Mouse (Mus musculus): ENCODE measurements at regions not wholly inside any gene's neighbourhood (a gene's known extent, or its start where the extent isn't known, plus 50 kb on each side); places are given as distances from the start of the nearest gene placed in this dataset.

- TF ChIP-seq CTCF (IDR thresholded peaks at IDR 0.05; ENCODE audit: insufficient read depth, low read length), result no peak
- TF ChIP-seq POLR2A (IDR thresholded peaks at IDR 0.05; ENCODE audit: borderline replicate concordance, extremely low read depth, low read depth, low read length), result no peak
These were observed 120.7 kb upstream of the Cdkn2b start for GRCm38 (mm10) chr4:89431520-89431919.
